Mouse (Mus musculus) embryonic fibroblast, embryonic 13.5 days (primary cell): ENCODE results near the gene Rpl7a.

ENCODE experiments used
- CTCF ChIP-seq: IDR thresholded peaks from 2 replicates; pipeline ENCODE4 v1.5.1; 2011; ENCODE audit warnings: mild to moderate bottlenecking, control low read depth, low read length, moderate library complexity, borderline replicate concordance; ENCODE audit not compliant: insufficient read depth
- POLR2A ChIP-seq: IDR thresholded peaks from 2 replicates; pipeline ENCODE4 v1.6.1; 2011; ENCODE audit warnings: low read depth, mild to moderate bottlenecking, control low read depth, low read length, moderate library complexity

- no peak for TF ChIP-seq CTCF
- TF ChIP-seq POLR2A, result no peak
Measured at GRCm38 (mm10) chr2:26951346-26951905, 40.9 kb downstream of the Rpl7a start.
